Mouse (Mus musculus): ENCODE data around the gene H2-DMb2.

Gene H2-DMb2

DNA sequence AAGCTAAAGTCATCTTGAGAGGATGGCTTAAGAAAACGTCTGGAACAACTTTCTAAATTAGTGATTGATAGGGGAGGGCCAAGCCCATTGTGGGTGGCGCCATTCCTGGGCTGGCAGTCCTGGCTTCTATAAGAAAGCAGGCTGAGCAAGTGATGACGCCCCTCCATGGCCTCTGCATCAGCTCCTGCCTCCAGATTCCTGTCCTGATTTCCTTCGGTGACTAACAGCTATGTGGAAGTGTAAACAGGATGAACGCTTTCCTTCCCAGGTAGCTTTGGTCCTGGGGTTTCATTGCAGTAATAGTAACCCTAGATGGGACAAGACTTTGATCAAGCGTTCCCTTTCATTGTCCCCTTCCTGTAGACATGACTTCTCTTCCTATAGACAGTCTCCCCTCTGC is 35.9 kb downstream of the H2-DMb2 start:
- DNase-seq (ENCODE audit: low read depth, low spot score): no peak

DNA sequence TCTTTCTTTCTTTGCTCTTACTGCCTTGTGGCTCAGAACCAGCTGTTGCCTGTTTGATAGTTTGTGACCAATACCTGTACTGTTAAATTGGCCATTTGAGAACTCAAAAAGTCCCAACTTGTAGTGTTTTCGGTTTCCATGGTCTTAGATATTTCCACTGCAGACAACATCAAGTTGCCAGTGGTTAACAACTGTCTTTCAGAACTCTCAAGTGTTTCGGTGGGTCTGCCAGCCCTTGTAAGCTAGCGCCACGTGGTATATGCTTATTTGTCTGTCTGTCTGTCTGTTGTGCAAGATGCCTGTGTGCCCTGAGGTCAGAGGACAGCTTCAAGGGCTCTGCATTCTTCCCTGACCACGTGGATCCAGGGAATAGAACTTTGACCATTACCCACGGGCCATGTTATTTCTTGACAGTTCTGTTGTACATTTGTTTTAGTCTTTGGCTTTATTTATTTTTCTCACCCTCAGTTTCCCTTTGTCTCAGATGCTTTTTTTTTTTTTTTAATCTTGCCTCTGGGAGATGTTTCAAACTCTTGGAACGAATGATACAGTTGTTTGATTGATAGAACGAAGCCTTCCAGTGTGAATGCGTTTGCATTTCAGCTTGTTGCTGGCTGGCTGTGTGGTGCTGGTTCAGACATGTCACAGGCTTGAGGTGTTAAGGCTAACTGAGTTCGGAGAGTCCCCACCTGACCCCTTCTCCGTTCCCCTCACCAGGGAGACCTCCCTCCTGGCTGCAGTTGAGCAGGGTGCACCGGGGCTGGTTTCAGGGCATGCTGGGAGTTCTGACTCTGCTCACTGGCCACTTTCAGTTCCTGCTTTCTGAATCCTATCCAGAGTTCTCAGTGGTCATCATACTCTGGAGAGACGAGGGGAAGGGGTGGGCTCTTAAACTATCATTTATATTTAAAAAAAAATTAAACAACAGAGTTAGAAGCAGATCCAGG is 37.1 kb downstream of the H2-DMb2 start:
- no peak for DNase-seq (ENCODE audit: low read depth, low spot score)

DNA sequence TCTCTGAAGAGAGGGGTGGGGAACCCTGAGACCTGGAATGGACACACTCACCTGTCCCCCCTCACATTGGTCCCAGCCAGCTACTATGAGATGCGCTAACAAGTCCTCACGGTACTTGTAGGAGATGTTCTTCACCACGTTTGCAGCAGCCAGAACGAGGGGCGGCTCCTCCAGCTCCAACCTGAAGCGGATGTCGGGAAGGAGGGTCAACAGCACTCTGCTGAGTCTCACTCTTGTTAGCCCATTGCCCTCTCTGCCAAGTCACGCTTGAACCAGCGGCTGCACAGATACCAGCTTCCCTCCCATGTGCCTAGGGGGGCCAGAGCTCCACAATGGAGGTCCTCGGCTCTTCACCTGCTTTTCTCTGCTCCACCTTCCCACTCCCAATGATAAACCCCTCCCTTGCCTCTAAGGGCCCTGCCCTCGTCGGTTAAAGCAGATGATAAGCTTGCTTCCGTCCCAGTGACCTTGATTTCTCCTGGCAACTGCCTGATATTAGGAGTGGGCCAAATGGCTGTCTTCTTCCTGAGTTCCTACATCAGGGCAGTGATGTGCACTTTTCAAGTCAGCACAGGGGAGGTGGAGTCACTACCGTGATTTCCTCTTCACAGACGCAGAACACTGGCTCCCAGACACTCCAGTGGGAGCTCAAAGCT is 40.6 kb downstream of the H2-DMb2 start:
- DNase-seq (ENCODE audit: low read depth, low spot score): no peak

DNA sequence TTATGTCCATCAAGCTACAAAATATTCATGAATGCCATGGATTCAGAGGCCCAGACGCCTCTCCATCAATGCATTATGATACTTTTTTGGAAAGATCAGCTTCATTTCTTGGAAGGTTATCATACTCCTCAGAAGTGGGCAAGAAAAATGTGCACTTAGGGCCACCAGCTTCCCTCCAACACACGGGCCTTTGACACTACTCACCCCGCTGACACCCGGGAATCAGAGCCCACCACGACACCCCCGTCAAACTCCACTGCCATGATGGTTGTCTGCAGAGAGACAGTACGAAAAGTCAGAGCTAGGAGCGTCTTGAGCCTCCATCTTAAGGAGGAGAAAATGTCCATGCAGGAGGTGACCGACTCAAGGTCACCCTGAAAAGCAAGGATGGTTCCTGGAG is 42.4 kb downstream of the H2-DMb2 start:
- no peak for DNase-seq (ENCODE audit: low read depth, low spot score)

DNA sequence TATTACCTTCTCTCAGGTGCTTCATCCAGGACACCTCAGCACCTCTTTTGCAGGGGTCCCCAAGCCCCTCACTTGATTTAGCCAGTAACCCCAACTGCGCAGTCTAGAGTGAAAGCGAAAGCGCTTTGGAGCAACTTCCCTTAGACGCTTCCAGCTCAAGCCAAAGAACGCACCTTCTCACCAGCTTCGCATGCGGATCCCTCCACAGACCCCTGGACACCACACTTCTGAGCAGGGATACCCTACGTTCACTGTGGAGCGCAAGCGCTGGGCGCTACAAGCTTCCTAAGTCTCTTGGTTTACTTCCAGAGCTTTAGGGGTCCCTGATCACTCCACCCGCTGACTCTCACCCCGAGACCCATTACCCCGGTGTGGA is 43.8 kb downstream of the H2-DMb2 start:
- DNase-seq (ENCODE audit: low read depth, low spot score): no peak

DNA sequence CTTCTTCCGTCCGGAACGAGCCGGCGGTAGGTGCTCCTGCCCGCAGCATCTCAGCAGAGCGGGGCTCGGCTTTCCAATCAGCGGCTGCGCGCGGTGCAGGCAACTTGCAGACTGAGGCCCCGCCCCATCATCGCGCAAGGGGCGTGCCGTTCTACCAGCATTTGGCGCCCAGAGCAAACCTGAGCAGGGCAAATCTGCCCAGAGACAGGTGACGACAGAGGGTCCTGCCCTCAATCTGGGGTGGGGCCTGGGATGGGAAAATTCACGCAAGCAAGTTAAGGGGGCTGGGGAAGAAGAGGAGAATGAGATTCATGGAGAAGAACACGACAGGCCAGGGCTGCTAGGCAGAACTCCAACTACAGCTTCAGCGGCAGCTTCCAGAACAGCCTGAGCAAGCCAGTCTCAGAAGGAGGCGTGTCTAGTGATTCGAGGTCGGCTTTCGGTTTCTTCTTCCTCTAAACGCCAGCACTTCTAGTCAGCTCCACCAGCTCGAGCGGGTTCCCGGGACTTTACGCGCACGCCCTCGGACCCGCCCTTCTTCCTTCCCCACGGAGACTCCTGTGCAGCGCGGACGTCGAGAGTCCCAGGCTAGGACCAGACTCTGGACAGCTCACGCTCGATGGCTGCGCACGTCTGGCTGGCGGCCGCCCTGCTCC is 44.3 kb downstream of the H2-DMb2 start, which contains the start of the genes Tap1 and Psmb9:
TSS of gene Tap1 (plus strand) at position 293 of the 656 bp plus-strand sequence.
TSS of gene Psmb9 (minus strand) at position 504 of the 656 bp plus-strand sequence.
- DNase-seq (ENCODE audit: low read depth, low spot score): peak; percentile 68

DNA sequence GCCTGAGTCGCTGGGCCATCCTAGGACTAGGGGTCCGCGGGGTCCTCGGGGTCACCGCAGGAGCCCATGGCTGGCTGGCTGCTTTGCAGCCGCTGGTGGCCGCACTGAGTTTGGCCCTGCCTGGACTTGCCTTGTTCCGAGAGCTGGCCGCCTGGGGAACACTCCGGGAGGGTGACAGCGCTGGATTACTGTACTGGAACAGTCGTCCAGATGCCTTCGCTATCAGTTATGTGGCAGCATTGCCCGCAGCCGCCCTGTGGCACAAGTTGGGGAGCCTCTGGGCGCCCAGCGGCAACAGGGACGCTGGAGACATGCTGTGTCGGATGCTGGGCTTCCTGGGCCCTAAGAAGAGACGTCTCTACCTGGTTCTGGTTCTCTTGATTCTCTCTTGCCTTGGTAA is 44.9 kb downstream of the H2-DMb2 start:
- no peak for DNase-seq (ENCODE audit: low read depth, low spot score)

DNA sequence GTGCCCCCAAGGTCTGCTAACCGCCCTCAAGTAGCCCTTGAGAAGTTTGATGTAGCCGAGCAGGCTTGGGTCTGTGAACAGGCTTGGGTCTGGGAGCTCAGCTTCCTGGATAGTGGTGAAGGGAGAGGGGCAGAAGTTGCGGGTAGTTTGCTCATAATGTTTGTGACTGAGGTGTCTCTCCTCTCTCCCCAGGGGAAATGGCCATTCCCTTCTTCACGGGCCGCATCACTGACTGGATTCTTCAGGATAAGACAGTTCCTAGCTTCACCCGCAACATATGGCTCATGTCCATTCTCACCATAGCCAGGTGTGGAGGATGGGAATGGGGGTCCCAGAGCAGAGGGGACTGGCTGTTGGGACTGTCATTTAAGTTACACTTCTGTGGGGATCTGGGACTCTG is 45.9 kb downstream of the H2-DMb2 start:
- no peak for DNase-seq (ENCODE audit: low read depth, low spot score)

DNA sequence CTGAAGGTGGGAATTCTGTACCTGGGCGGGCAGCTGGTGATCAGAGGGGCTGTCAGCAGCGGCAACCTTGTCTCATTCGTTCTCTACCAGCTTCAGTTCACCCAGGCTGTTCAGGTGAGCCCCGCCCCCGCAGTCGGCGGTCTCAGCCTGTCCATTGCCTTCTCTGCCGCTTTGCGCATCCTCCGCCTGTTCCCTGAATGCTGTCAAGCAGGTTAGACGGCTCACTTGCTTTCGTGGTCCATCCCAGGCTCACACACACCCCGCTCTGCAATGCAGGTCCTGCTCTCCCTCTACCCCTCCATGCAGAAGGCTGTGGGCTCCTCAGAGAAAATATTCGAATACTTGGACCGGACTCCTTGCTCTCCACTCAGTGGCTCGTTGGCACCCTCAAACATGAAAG is 49.7 kb downstream of the H2-DMb2 start:
- no peak for DNase-seq (ENCODE audit: low read depth, low spot score)

DNA sequence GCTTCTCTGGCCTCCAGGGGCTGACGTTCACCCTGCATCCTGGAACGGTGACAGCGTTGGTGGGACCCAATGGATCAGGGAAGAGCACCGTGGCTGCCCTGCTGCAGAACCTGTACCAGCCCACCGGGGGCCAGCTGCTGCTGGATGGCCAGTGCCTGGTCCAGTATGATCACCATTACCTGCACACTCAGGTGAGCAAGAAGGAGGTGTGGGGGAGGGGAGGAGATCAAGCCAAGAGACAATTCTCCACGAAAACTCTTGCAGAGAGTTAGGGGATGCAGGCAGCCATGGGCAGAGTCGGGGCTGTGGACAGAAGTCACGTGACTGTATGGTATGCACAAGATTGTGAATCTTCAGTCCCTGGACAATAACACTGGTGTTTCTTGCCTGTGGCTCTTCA is 50.4 kb downstream of the H2-DMb2 start:
- DNase-seq (ENCODE audit: low read depth, low spot score): no peak

DNA sequence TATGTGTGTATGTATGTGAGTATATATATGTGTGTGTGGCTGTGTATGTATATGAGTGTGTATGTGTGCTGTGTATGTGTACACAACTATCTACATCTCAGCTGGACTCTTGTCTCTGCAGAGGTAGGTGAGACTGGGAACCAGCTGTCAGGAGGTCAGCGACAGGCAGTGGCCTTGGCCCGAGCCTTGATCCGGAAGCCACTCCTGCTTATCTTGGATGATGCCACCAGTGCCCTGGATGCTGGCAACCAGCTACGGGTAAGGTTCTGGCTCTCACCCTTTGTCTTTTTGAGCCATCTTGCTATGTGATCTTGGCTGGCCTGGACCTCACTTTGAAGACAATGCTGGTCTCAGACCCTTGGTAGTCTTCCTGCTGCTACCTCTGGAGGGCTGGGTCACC is 51.6 kb downstream of the H2-DMb2 start:
- no peak for DNase-seq (ENCODE audit: low read depth, low spot score)

DNA sequence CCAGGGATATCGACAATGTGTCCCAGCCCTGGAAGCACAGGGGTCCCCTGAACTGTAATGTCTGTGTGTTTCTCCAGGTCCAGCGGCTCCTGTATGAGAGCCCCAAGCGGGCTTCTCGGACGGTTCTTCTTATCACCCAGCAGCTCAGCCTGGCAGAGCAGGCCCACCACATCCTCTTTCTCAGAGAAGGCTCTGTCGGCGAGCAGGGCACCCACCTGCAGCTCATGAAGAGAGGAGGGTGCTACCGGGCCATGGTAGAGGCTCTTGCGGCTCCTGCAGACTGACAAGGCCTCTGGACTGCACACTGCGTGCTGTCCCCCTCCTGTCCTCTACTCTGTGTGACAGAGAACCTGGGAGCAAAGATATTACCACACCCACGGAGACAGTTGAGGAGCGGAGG is 53.4 kb downstream of the H2-DMb2 start:
- no peak for DNase-seq (ENCODE audit: low read depth, low spot score)

DNA sequence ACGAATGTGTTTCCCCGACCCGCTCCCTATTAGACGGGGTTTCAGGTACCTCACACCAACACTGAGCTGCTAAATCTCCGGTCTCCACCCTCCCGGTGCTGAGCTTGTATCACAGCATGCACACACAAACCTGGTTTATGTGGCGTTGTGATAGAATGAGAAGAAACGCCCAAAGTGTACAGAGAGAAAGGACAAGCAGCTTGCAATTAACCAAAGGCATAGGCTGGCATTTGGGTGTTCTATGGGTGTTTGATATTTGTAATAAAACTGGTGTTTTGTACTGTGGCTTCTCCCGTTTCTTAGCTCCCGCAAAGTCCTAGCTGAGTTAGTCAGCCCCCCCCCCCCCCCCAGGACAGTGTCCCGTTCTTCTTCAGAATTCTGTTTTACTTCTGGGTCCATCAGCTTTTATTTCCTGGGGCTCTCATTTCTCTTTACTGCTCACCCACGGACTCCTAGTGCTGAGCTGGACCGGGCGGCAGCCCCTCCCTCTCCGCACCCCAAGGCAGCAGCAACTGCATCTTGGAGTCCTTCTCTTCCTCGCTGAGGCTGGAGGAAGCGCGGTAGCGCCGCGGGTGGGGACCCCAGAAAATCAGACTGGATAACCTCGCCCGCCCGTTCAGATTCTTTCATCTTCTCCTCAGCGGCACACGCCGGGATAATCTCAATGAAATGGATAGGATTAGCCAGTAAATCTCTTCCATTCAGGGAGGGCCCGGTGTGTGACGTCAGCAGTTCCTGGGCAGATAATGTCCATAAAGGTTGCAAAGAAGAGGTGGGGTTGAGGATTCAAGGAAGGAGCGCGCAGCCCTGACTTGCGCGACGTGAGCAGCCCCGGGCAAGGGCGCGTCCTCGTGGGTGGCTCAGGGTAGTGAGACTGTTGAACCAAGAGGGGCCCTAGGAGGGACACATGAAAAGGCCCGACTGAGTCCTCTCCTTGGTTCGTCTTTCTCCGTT is 54.1 kb downstream of the H2-DMb2 start, which contains the start of gene Psmb8:
TSS of gene Psmb8 (plus strand) at position 781 of the 954 bp plus-strand sequence.
- peak; percentile 83 for DNase-seq (ENCODE audit: low read depth, low spot score)

DNA sequence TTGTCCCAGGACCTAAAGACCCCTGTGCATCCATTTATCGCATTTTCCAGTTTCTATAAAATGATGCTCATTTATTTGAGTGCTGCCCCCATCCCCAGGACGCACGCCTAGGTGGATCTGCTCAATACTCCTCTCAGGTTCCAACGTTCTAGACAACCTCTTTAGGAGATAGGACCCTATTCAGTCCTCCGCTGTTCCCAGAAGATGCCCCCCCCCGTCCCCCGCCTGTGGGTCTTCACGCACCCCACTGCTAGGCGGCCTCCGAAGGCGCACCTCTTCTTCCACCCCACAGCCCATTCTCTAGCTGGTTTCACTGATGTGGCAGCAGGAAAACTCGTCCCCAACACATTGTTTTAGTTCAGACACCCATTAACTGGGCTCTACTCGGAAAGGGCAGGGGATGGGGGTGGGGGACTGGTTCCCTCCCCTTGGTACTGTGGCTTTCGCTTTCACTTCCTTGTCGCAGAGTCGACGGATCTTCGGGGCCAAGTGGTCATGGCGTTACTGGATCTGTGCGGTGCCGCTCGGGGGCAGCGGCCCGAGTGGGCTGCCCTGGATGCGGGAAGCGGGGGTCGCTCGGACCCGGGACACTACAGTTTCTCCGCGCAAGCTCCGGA is 54.9 kb downstream of the H2-DMb2 start:
- no peak for DNase-seq (ENCODE audit: low read depth, low spot score)

DNA sequence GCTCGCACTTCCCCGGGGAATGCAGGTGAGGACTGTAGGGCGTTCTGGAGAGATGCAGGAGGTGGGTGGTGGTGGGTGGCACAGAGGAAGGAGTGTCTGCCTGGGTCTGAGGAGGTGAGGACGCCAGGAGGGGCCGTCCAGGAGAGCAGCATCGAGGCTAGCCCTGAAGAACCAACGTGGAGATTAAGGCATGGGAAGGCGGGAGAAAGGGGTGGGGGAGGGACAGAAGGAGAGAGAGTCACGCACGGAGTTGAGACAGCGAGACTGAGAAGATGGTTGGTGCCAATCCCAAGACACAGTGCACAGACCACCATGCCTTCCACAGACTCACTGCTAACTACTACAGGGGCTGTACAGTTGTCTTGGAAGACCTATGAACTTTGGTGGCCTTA is 55.4 kb downstream of the H2-DMb2 start:
- DNase-seq (ENCODE audit: low read depth, low spot score): no peak

DNA sequence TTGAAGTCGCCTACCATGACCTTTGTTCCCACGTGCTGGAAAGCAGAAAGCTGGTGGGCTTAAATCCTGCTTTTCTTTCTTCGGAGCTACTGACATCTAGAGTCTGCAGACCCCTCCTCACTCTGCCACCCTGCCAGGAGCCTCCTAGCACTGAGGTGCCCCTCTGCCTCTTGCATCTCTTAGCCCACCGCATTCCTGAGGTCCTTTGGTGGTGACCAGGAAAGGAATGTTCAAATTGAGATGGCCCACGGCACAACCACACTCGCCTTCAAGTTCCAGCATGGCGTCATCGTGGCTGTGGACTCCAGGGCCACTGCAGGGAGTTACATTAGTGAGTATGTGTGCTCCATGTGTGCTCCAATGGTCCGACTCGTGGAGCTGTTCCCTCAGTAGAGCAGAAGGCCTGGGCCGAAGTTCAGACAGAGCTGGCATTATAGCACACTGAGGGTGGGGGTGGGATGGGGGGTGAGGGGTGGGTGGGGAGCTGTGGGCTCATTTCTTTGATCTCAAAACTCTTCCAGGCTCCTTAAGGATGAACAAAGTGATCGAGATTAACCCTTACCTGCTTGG is 56.0 kb downstream of the H2-DMb2 start:
- no peak for DNase-seq (ENCODE audit: low read depth, low spot score)

DNA sequence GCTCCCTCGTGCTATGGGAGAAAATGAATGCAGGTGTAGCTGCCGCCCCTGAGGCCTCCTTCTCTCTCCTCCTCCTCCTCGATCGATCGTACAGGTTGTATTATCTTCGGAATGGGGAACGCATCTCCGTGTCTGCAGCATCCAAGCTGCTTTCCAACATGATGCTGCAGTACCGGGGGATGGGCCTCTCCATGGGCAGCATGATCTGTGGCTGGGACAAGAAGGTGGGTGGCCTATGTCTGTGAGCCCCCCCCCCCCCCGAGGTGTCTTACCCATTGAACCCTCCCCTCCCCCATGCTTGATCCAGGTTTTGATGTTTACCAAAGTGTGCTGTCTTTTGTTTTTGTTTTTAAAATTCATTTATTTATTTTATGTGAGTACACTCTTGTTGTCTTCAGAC is 56.9 kb downstream of the H2-DMb2 start:
- no peak for DNase-seq (ENCODE audit: low read depth, low spot score)

DNA sequence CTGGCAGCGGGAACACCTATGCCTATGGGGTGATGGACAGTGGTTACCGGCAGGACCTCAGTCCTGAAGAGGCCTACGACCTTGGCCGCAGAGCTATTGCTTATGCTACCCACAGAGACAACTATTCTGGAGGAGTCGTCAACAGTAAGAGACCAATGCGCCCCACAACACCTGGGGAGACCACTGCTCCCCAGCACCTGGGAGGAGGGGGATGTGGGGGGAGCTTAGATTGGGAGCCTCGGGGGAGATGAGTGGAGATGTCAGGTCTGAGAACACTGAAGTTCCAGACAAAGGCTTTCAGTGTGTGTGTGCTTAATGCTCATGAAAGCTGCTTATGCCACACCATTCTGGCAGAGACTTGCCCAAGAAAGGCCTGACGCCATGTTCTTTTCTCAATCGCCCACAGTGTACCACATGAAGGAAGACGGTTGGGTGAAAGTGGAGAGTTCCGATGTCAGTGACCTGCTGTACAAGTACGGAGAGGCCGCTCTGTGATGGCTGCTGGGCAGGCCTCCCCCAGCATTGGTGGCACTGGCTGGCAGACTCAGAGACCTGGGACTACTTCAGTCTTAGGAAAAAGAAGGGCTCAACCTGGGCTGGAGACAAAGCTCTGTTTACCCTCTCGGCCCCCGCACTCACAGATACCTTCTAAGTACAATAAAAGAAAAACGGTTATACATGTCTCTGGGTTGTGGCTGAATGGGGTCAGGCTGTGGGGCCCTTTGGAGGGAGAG is 57.8 kb downstream of the H2-DMb2 start:
- DNase-seq (ENCODE audit: low read depth, low spot score): no peak
